Mouse (Mus musculus) heart, adult 18-20 months (tissue): ENCODE data around the gene Proser3. TPM values are rescaled to one million over a fixed set of nuclear protein-coding genes. Genes with fewer than 3 reads are reported as not detected.

ENCODE experiments used
- DNase-seq, 2 experiments: peaks; one replicate each; pipeline ENCODE4 v3.0.0; 2021 to 2022; ENCODE audit warnings: mixed read lengths in 1 of 2
- total RNA-seq, 2 experiments: library from RNA; stranded (reverse); gene quantifications; 2 replicates each; pipeline ENCODE4 v1.2.3; 2021

Gene Proser3
- total RNA-seq, 2 experiments from 2014 or later = 2.1 to 4.6 TPM

GRCm38 (mm10) chr7:30579950-30580349 lies 27.9 kb upstream of the Proser3 start:
- no peak for DNase-seq

- DNase-seq = peak; percentile 69 to 75
Measured at GRCm38 (mm10) chr7:30572969-30573368, 20.9 kb upstream of the Proser3 start.

- DNase-seq = no peak
Measured at GRCm38 (mm10) chr7:30572389-30572788, 20.3 kb upstream of the Proser3 start.

GRCm38 (mm10) chr7:30567555-30567954 lies 15.5 kb upstream of the Proser3 start:
- DNase-seq = no peak

GRCm38 (mm10) chr7:30566033-30566432 lies 13.9 kb upstream of the Proser3 start:
- DNase-seq = no peak

GRCm38 (mm10) chr7:30564970-30565571 lies 13.0 kb upstream of the Proser3 start, which contains the start of gene Igflr1:
TSS of gene Igflr1 (plus strand) at chr7:30565427.
- no peak for DNase-seq

GRCm38 (mm10) chr7:30563906-30564280 lies 11.8 kb upstream of the Proser3 start:
- DNase-seq = no peak

GRCm38 (mm10) chr7:30563117-30563905 lies 11.2 kb upstream of the Proser3 start, which contains the start of the genes U2af1l4, Gm49396 and Psenen:
TSS of gene U2af1l4 (plus strand) at chr7:30563301.
TSS of gene Gm49396 (plus strand) at chr7:30563344.
TSS of gene Psenen (minus strand) at chr7:30563627.
- DNase-seq = peak; percentile 97 to 98

GRCm38 (mm10) chr7:30562526-30563116 lies 10.5 kb upstream of the Proser3 start:
- no peak for DNase-seq

GRCm38 (mm10) chr7:30560296-30560695 lies 8.2 kb upstream of the Proser3 start:
- DNase-seq = no peak

- peak; percentile 96 to 99 for DNase-seq
Measured at GRCm38 (mm10) chr7:30559443-30559954, 7.4 kb upstream of the Proser3 start, which contains the start of gene Lin37. TSS of gene Lin37 (minus strand) at chr7:30559838.

GRCm38 (mm10) chr7:30558656-30559442 lies 6.8 kb upstream of the Proser3 start:
- DNase-seq = no peak

- DNase-seq = no peak
Measured at GRCm38 (mm10) chr7:30557901-30558514, 5.9 kb upstream of the Proser3 start.

- no peak for DNase-seq
Measured at GRCm38 (mm10) chr7:30556894-30557536, 4.9 kb upstream of the Proser3 start.

- peak in 1 of 2 experiments; percentile 33 for DNase-seq
Measured at GRCm38 (mm10) chr7:30553810-30554584, 1.9 kb upstream of the Proser3 start.

- DNase-seq = peak; percentile 79 to 80
Measured at GRCm38 (mm10) chr7:30553021-30553589, 1.0 kb upstream of the Proser3 start.

GRCm38 (mm10) chr7:30551445-30552101 lies 526 bp downstream of the Proser3 start:
- DNase-seq = no peak

GRCm38 (mm10) chr7:30550603-30551002 lies 1.5 kb downstream of the Proser3 start:
- DNase-seq = no peak

GRCm38 (mm10) chr7:30549880-30550279 lies 2.2 kb downstream of the Proser3 start:
- no peak for DNase-seq
